Mouse (Mus musculus): ENCODE data around the gene Tada3. TPM values are rescaled to one million over a fixed set of nuclear protein-coding genes. Genes with fewer than 3 reads are reported as not detected.
"Not testable (repeated sequence)": the region's sequence is repeated elsewhere in the genome, so short reads cannot be mapped to it uniquely, and the experiment has no call there.

Tada3 gene
- total RNA-seq, 2 experiments from 2014 or later = 50.5 to 53.5 TPM

- DNase-seq (ENCODE audit: low spot score in 2 of 2) = no peak
Measured at GRCm38 (mm10) chr6:113351161-113351560, 26.5 kb downstream of the Tada3 start.

DNA sequence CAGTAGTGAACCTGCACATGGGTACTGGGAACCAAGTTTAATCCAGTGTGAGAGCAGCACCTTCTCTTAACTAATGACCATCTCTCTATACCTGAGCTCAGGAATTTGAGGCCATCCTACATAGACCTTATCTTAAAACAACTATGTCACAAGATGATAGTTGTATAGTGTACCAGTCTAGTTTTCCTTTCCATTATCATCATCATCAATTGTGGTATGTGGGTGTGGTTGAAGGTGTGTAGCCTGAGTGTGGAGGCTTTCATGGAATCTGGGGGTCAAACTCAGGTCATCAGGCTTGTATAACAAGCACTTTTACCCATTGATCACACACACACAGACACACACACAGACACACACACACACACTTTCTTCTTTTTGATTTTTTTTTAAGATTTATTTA is 27.1 kb downstream of the Tada3 start:
- Histone ChIP-seq H3K27ac (no peak overlapping the region), H3K4me3 (no peak overlapping the region)
- DNase-seq (ENCODE audit: low spot score in 2 of 2) = no peak
- TF ChIP-seq CTCF (conservative IDR thresholded peaks at IDR 0.05) = no peak

More at GRCm38 (mm10) chr6:113351161-113351560, 26.5 kb downstream of the Tada3 start:
- no peak overlapping the region for H3K4me3 ChIP-seq
- H3K27ac ChIP-seq = no peak overlapping the region
- TF ChIP-seq CTCF (conservative IDR thresholded peaks at IDR 0.05) = no peak

- H3K27ac ChIP-seq = no peak overlapping the region
- TF ChIP-seq CTCF (conservative IDR thresholded peaks at IDR 0.05) = no peak
- no peak overlapping the region for H3K4me3 ChIP-seq
- no peak for DNase-seq (ENCODE audit: low spot score in 2 of 2)
Measured at GRCm38 (mm10) chr6:113346897-113347296, 30.8 kb downstream of the Tada3 start.

DNA sequence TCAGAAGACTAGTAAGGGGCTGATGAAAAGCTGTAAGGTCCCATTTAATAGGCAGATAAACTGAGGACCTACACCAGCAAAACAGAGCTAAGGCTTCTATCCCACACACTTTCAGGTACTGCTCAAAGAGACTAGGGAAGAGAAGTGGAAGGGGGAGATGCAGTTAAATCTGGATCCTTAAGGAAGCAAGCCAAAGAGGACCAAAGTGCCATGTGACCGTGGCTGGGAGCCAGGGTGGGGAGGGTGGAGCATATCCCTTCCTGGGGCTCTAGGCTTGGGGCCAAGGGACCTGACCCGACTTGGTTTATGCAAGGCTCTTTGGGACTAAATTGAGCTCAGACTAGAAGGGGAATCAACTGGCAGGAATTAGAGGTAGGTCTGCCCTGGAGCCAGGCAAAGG is 33.4 kb downstream of the Tada3 start:
- DNase-seq (ENCODE audit: low spot score in 2 of 2) = peak in 1 of 2 experiments; percentile 35
- peak overlapping the region; percentile 92 for H3K27ac ChIP-seq
- TF ChIP-seq CTCF (conservative IDR thresholded peaks at IDR 0.05) = no peak
- H3K4me3 ChIP-seq = peak overlapping the region; percentile 70; the same call in 1 of the 2 replicates

- TF ChIP-seq CTCF (conservative IDR thresholded peaks at IDR 0.05) = no peak
- H3K4me3 ChIP-seq = peak within 1 kb of the TSS; percentile 70
- peak; percentile 53 to 56 for DNase-seq (ENCODE audit: low spot score in 2 of 2)
- H3K27ac ChIP-seq = peak within 1 kb of the TSS; percentile 92
Measured at GRCm38 (mm10) chr6:113343177-113344092, 34.2 kb downstream of the Tada3 start, which contains the start of gene Camk1. Gene Camk1 (minus strand): TSS chr6:113343984.

DNA sequence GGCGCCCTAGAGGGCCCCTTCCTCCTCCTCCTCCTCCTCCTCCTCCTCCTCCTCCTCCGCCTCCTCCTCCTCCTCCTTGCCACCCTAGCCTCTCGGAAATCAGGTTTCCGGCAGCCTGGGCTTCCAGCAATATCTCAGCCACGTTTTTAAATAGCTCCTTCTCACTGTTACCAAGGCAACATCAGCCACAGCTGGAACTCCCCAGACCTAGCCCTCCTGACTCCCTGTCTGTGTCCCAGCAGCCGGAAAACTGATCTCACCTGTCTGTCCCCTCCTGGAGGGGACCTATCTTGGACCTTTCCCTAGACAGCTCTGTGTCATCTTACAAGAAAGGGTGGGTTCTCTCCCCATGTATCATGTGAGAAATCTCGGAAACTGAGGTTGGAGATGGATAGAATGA is 35.4 kb downstream of the Tada3 start:
- TF ChIP-seq CTCF (conservative IDR thresholded peaks at IDR 0.05) = no peak
- no peak for DNase-seq (ENCODE audit: low spot score in 2 of 2)
- Histone ChIP-seq H3K4me3 (peak overlapping the region; percentile 70; the same call in 1 of the 2 replicates), H3K27ac (peak overlapping the region; percentile 92)

DNA sequence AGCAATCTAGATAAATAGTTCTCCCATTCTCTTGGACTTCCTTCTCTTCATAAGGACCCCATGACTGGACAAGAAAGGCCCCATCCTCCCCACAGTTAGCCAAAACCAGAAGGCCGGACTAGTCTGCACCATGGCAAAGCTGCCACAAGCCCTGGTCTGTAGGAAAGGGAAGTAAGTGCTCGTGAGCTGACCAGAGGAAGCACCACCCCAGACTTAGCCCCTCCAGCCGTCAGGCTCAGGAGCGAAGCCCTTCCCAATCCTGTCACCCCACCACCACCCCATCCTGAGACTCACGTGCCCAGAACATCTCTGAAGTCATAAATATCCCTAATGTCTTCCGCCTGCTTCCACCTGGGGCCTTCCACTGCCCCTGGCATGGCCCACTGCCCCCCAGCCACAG is 36.1 kb downstream of the Tada3 start:
- Histone ChIP-seq H3K27ac (peak overlapping the region; percentile 82), H3K4me3 (peak overlapping the region; percentile 19)
- no peak for DNase-seq (ENCODE audit: low spot score in 2 of 2)
- TF ChIP-seq CTCF (conservative IDR thresholded peaks at IDR 0.05) = no peak

- H3K4me3 ChIP-seq = no peak overlapping the region
- peak overlapping the region; percentile 48; the same call in 1 of the 2 replicates for H3K27ac ChIP-seq
- DNase-seq (ENCODE audit: low spot score in 2 of 2) = no peak
- TF ChIP-seq CTCF (conservative IDR thresholded peaks at IDR 0.05) = no peak
Measured at GRCm38 (mm10) chr6:113336852-113337620, 40.6 kb downstream of the Tada3 start.

DNA sequence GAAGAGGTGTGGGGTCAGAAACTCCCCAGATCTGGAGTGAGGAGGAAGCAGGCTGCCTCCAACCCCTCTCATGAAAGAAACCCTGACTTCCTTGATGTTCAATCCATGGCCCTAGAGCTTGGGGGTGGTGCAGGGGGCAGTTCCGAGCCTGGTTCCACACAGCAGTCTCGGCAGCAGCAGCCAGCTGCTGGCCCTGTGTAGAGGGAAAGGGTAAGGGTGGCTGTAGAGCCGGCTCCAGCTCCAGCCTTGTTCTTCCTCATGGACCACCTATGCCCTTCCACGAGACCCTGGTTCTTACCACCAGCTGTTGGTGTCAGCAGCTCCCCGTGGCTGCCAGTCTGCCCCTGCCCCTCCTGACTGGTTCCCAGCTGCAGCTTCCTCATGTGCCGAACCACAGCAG is 43.5 kb downstream of the Tada3 start:
- peak overlapping the region; percentile 20; the same call in 1 of the 2 replicates for H3K27ac ChIP-seq
- no peak overlapping the region for H3K4me3 ChIP-seq
- no peak for TF ChIP-seq CTCF (conservative IDR thresholded peaks at IDR 0.05)
- DNase-seq (ENCODE audit: low spot score in 2 of 2) = no peak

DNA sequence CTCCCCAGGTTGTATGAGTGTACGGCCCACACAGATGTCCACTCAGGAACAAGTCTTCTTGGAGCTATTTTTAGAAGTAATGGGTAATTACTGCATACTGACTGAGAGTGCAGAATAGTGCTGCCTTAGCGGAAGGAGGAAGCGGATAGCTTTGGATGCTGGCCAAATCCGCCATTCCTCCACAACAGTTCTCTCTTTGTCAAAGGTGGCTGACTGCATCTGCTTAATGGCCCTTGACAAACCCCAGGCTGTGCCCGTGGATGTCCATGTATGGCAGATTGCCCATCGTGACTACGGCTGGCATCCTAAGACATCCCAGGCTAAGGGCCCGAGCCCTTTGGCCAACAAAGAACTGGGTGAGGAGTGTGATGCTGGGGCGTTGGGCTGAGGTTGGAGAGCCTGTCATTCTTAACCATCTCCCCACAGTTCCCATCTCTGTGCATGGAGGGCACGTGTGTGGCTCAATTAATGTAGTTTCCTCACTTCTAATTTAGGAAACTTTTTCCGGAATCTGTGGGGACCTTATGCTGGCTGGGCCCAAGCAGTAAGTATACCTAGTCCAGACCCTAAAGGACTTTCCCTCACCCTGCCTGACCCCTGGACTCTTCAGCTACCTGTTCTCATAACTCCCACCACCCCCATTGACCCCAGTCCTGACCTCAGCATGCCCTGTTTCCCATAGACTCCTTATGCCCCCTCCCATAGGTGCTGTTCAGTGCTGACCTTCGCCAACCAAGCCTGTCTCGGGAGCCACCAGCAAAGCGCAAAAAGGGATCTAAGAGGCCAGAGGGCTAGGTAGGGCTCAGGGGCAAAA is 44.3 kb downstream of the Tada3 start:
- DNase-seq (ENCODE audit: low spot score in 2 of 2) = peak; percentile 45 to 65
- TF ChIP-seq CTCF (conservative IDR thresholded peaks at IDR 0.05) = no peak
- Histone ChIP-seq H3K4me3 (no peak overlapping the region), H3K27ac (peak overlapping the region; percentile 55; the same call in 1 of the 2 replicates)

DNA sequence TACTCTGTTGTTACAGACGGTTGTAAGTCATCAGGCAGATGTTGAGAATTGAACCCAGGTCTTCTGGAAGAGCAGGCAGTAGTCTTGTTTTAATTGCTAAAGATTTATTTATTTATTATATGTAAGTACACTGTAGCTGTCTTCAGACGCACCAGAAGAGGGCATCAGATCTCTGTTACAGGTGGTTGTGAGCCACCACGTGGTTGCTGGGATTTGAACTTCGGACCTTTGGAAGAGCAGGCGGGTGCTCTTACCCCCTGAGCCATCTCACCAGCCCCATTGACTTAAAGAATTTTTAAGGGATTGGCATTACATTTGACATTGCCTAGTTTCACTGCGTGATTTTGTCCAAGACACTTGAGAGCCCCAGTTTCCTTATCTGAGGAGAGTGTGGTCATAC is 44.9 kb downstream of the Tada3 start:
- peak overlapping the region; percentile 55; the same call in 1 of the 2 replicates for H3K27ac ChIP-seq
- H3K4me3 ChIP-seq; DNase-seq (ENCODE audit: low spot score in 2 of 2): not testable (repeated sequence)
- TF ChIP-seq CTCF (conservative IDR thresholded peaks at IDR 0.05) = peak; percentile 57

- no peak for TF ChIP-seq CTCF (conservative IDR thresholded peaks at IDR 0.05)
- Histone ChIP-seq H3K27ac (no peak overlapping the region), H3K4me3 (no peak overlapping the region)
- DNase-seq (ENCODE audit: low spot score in 2 of 2) = no peak
Measured at GRCm38 (mm10) chr6:113331721-113332120, 46.0 kb downstream of the Tada3 start.
